Mouse (Mus musculus) adrenal gland, adult 18-20 months (tissue): ENCODE measurements around the gene Adra2c. TPM values are rescaled to one million over a fixed set of nuclear protein-coding genes. Genes with fewer than 3 reads are reported as not detected.

Source experiments
- DNase-seq, 2 experiments: peaks; one replicate each; pipeline ENCODE4 v3.0.0; 2021 to 2022; ENCODE audit warnings: low spot score in 2 of 2
- long read RNA-seq, 2 experiments: library from polyadenylated mRNA; stranded (forward); transcript quantifications; one replicate each; pipeline ENCODE4 v2.0.0; 2021
- total RNA-seq, 2 experiments: library from RNA; stranded (reverse); gene quantifications; 1 replicate in 1 of 2; 2 replicates in 1 of 2; pipeline ENCODE4 v1.2.3; 2021

Gene Adra2c
- total RNA-seq = 1 to 10 TPM in 1 of 2 experiments, under 1 TPM in 1; 0.70 to 1.2 TPM
- long read RNA-seq, experiment 1, partial matches to known transcripts = 0 of 3 reads
- long read RNA-seq, experiment 1, other reads (novel, unspliced or antisense) = 0 of 3 reads
- long read RNA-seq, experiment 2, transcript Adra2c-201 (1 exons, 3,445 nt) = major isoform, 11 of 11 reads
- long read RNA-seq, experiment 2, partial matches to known transcripts = 0 of 11 reads
- long read RNA-seq, experiment 2, other reads (novel, unspliced or antisense) = 0 of 11 reads

DNA sequence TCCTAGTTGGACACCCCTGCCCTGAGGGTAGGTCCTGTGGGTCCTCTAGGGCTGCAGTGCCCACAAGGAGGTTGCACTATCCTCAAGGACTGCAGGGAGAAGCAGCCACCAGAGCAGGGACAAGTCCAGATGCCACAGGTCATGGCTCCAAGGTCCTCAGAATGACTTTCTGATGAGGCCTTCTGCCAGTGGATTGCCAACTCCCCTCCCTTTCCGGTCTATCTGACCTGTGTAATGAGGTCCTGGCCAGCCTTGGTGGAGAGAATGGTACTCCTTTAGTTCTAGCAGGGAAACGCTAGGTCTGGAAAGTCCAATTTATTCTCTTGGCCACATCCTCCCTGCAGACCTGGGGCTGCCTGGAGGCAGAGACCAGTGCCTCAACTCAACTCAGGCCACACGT is at the start of gene Adra2c:
Gene Adra2c, plus strand, starts transcription at position 301 of the 400 bp plus-strand sequence.
- DNase-seq = no peak

DNA sequence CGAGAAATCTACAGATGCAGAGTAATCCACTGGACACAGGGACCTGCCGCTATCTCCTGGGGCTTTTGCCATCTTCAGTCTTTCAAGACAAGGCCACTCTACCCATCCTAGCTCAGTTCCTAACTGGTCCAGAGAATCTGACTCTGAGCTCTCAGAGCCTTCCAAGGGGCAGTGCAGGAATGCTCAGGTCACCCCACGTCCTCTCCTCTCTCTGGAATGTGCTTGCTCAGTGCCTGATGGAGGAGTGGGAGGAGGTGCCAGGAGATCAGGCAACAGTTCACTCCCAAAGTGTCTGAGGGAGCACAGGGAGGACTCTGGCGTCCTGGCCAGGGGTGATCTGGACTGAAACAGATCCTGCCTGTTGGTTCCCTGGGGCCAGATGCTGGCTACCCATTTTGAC is 45.0 kb upstream of the Adra2c start:
- no peak for DNase-seq

DNA sequence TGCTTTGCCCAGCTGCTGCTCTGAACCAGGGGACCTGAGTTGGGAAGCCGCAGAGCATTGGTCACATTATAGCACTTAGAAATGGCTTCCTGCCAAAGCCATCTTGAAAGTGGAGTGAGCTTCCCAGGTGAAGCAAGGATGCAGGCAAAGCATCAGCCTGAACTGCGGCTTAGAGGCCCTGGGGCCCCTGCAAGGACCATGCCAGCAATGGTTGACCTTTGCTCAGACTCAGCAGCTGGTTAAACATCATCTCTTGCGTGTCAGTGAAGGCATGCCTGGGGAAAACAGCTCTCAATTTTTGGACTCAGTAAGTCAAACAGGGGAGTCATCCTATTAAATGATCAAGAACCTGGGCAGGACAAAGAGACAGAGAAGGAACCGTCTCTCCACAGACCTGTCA is 40.4 kb upstream of the Adra2c start:
- no peak for DNase-seq

DNA sequence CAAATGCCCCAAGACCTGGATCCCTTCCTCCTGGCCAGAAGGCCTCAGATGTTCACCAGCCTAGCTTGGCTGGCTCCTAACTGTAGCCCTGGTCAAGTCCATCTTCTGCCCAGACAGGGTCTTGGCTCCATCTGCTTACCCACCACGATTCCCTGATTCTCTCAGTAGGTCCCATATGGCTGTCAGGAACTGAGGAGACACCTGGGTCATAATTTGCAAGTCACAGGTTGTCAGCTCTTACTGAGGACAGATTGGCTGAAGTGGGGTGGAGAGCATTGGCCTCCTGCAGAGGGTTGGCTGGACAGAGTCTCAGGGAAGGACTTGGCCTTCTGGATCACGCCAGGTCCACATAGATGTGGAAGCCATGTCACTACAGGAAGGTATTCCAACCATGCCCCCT is 39.5 kb upstream of the Adra2c start:
- DNase-seq = no peak

DNA sequence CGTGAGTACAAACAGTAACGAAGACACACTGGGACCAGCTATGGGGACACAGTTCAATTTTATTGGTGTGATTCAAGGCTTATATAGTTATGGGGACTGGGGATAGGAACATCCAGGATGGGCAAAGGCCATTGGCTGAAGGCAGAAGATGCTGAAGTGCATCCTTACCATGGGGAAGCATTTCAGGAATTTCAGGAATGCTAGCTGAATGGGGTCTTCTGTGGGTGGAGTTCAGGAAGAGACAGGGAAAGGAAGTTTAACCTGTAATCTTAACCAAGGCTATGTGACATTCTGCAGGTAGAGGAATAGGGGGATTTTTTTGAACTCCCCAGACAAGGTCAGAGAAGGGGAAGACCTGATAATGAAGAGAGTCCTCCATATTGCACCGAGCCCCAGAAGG is 36.6 kb upstream of the Adra2c start:
- no peak for DNase-seq

DNA sequence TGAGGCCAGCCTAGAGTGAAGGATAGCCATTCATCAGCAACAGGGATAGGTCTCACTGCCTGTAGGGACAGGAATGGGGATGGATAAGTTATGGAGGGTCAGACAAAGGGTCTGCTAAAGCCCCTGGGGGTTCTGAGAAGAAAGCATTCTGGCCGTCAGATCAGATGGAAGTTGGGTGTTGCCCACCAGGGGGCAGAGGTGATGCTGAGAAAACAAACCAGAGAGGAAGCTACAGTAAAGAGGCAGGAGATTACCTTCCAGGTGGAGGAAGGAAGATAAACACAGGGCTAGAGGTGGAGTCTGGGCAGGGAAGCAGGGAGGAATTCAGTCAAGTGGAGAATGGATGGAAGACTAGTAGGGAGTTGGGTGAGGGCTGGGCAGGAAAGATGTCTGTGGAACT is 33.9 kb upstream of the Adra2c start:
- DNase-seq = no peak

DNA sequence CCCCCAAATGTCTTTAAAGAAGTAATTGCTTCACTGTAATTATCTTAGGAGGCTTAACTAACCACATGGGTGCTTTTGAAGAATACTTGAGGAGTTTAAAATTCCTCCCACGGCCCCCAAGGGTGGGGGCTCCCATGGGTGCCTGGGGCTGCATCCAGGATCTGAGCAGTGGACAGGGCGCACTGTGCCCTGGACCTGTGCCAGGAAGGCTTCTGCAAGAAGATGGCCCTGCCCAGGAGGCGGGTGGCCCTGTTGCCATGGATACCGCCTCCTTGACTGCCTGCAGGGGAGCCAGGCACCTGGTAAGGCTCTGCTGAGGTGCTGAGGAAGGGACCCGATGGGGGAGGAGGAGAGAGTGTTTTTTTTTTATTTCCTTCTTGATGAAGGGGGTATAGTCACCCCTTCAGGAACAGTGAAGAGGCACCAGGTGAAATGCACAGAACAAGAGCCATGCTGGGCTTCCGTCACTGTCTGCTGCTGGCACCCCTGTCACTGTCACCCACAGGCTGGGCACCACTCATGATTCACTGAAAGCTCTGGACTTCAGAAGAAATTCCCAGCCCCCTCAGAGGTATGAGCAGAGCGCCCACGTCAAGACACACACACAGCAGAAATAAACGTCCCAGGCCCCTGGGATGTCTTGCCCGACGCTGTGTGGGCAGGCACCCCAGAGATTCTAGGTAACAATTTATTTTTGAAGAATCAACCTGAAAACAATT is 32.4 kb upstream of the Adra2c start:
- DNase-seq = no peak

DNA sequence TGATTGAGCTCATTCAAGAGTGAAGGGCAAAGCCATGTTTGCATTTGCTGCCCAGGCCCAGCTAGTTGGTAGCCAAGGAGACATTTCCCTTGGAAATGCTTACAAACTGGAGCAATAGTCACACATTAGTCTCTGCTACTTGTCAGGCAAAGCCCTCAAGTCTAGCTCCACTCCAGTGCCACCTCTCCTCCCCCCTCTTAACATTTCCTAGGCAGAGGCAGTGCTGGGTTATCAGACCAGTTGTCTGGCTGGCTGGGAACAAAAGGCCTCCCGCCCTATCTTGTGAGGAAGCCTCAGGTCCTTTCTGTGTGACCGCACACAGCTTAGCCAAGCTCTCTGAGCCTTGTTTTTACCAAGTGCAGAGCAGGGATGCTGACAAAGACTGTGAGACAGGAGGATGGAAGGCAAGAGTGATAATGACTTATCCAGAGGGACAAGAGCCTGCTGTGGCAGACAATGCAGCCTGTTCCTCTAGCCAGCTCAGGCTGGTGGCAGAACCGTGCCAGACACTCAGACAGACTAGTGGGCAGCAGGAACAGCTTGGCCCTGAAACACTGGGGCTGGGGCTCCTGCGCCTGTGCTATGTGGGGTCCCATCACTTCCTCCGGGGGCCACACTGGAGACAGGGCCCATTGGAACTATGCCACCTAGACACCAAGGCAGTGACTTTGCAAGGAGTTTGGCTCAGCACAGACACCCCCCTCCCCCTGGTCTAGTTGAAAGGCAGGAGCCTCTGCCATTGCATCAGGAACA is 23.0 kb upstream of the Adra2c start:
- DNase-seq = no peak

DNA sequence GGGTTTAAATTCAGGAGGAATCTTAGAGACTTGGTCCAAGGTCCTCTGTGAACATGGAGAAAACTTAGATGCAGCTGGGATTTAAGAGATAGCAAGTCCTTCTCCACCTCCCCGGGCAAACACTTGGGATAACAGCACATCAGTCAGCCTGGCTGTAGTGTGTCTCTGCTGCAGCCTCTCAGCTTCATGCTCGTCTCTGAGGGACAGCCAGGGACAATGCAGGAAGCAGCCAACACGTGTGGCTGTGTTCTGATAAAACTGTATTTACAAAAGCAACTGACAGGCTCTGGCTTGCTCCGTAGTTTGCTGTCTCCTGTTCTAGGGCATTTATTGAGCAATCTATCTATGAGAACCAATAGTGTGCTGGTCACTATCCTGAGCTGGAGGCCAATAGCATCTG is 14.4 kb upstream of the Adra2c start:
- no peak for DNase-seq

DNA sequence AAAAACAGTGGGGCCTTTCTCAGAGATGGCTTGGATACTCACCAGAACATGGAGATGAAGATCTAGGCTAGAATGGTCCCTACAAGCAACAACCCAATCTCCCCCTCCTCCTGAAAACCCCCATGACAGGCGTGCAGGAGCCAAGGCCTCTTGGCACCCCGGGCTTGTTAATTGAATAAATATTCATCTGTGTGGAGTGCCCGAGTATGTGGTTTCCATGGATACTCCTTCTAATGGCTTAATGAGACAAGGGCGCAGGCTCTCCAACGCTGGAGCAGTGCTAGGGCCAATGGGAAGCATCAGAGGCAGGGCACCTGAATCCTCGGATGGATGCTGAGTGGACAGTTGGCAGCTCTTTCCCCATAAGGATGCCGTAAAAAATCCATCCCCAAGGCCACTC is 10.6 kb upstream of the Adra2c start:
- DNase-seq = no peak

DNA sequence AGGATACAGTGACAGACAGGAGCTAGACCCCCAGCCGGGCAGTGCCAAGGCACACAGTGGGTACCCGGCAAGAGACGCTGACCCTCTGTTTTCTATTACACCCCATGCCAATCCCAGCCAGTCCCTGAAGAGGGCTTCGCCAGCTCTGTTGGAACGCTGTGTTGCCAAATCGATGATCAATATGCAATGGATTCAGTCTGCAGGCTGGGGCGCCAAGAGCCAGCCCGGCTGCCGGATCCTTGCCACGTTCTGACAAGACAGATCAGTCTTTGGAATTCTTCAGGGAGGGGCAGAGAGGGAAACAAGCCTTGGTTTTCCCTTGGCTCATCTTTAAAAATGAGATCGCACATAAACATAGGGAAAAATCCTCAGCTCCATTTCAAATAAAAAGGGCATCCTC is 2.8 kb upstream of the Adra2c start:
- DNase-seq = no peak

DNA sequence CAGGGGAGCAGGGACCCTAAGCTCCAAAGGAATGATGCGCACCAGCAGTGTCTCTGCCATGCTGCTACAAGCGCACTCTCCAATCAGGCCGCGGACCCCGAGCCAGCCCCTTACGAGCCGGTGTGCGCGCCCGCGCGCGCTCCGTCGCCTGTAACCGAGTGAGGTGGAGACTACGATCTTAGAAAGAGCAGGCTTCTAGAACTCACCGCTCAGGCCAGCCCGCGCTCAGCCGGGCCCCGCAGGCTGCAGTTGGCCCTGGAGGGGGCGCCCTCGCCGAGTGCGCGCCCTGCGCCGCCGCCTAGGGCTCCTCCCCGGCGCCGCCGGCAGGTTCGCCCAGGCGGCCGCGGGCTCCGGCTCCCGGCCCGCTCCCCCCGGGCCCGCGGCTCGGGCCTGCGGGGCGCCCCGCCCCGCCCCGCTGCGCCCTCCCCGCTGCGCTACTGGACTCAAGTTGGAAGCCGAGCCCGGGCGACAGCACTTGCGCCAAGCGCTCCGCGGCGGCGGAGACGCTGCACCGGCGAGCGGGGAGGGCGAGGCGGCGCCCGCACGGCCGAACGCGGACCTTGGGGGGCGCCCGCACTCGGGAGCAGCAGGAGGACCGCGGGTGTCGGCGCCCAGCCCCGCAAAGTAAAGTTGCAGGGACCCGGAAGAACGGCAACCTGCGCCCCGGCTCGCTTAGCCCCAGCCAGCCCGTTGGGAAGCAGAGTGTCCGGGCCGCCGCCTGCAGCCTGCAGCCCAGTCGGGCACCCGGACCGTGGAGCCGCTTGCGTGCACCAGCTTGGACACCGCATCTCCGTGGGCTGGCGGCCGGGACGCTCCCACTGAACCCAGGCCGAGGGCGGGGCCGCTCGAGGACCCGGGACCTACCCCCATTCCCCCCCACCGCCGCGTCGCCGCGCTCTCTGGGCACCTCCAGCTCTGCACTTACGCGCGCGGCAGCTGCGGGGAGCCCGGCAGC is 899 bp downstream of the Adra2c start:
- peak; percentile 49 to 54 for DNase-seq

DNA sequence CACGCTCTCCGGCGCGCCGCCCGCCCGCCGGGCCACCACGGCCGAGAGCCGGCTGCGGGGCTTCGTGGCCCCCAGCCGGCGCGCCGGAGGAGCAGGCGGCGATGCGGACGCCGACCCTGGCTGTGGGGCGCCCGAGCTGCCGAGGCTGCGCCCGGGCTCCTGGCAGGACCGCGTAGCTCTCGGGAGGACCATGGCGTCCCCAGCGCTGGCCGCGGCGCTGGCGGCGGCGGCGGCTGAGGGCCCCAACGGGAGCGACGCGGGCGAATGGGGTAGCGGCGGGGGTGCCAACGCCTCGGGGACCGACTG is 1.5 kb downstream of the Adra2c start:
- DNase-seq = peak in 1 of 2 experiments; percentile 5

DNA sequence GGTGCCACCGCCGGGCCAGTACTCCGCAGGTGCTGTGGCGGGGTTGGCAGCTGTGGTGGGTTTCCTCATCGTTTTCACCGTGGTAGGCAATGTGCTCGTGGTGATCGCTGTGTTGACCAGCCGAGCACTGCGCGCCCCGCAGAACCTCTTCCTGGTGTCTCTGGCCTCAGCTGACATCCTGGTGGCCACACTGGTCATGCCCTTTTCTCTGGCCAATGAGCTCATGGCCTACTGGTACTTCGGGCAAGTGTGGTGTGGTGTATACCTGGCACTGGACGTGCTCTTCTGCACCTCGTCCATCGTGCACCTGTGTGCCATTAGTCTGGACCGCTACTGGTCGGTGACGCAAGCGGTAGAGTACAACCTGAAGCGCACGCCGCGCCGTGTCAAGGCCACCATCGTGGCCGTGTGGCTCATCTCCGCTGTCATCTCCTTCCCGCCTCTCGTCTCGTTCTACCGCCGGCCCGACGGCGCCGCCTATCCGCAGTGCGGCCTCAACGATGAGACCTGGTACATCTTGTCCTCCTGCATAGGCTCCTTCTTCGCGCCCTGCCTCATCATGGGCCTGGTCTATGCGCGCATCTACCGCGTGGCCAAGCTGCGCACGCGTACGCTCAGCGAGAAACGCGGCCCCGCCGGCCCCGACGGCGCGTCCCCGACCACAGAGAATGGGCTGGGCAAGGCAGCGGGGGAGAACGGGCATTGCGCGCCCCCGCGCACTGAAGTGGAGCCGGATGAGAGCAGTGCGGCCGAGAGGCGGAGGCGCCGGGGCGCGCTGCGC is 2.1 kb downstream of the Adra2c start:
- peak in 1 of 2 experiments; percentile 21 for DNase-seq

DNA sequence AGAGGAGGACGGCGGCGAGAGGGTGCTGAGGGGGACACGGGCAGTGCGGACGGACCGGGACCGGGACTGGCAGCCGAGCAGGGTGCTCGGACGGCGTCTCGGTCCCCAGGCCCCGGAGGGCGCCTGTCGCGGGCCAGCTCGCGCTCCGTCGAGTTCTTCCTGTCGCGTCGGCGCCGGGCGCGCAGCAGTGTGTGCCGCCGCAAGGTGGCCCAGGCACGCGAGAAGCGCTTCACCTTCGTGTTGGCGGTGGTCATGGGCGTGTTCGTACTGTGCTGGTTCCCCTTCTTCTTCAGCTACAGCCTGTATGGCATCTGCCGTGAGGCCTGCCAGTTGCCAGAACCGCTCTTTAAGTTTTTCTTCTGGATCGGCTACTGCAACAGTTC is 2.7 kb downstream of the Adra2c start:
- no peak for DNase-seq

DNA sequence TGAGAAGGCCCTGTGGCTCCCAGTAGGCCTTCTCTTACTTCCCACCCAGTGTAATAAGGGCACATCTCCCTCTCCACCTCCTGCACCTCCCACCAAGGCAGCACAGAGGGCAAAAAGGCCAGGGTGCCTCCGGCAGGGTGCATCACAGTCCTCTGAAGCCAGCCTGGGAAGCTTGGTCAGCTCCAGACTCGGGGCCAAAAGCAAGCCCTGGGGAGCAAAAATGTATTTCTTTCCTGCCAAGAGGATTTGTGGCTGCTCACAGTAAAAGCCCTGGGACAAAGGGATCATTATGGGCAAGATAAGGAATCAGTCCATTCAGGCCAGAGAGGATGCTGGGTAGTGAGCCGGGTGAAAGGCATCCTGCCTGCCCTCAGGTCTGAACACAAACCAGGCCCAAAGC is 7.2 kb downstream of the Adra2c start:
- DNase-seq = no peak

DNA sequence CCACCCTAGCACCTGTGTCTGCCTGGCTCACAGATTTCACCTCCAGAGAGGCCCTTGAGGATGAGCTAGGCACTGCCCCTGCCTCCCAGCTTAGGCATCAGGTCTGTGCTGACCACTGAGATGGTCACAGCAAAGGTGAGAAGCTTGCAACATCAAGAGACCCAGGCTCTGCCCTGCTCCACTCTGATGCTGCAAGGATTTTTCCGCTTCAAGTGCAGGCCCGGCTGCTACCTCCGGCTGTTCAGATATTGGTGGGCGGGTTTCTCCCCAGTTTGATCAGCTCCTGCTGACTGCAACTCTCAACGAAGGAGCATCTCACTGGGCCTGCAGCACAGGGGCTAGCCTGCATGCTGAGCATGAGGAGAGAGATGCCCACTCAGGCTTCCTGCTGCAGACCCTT is 8.1 kb downstream of the Adra2c start:
- DNase-seq = no peak

DNA sequence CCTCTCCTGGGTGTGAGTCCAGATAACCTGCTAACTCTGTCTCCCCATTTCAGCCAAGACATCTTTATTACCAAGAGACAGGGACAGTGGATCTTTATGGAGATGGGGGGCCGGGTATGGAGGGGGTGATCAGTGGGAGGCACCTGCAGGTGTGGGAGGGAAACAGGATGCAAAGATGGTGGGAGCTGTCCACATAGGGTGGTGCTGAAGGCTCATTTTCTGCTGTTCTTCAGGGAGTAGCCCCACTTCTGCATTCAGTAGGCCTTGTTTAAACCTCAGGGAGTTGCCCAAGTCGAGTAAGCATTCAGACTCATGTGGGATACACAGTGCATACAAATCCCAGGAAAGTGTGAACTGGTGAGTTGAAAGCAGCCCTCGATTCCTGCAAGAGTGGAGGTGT is 21.5 kb downstream of the Adra2c start:
- DNase-seq = peak in 1 of 2 experiments; percentile 15

DNA sequence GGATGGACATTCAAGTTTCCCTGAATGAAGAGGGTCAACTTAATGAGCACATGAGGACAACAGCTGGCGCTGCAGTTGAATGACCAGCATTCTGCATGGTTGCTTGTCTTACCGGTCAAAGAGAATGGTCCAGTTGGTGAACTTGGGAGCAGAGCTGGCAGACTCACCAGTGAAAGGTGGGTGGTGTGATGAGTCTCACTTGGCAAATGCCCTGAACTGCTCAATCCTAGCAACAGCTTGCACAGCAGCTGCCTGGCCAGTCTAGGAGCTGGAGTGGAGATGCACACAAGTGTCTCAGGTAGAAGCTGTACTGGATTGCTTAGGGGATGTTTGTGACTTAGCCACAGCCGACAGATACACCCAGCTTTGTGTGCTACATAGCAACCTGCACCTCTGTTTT is 26.1 kb downstream of the Adra2c start:
- no peak for DNase-seq

DNA sequence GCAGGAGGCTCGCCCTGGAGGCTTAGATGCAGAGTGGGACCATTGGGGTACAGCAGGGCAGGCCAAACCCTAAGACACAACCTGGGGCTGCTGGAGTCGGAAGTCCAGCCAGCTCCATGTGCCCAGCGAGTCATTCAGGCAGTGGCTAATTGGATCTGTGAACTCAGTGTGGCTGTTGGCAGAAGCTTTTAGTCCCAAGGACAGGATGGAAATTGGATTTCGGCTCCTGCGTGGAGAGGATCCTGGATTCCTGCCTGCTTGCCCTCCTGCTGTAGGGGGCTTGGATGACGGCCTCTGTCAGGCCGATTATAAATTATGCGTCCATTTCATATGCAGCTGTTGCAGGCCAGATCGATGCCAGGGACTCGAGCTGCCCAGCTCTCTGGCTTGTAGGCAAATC is 27.2 kb downstream of the Adra2c start:
- no peak for DNase-seq

DNA sequence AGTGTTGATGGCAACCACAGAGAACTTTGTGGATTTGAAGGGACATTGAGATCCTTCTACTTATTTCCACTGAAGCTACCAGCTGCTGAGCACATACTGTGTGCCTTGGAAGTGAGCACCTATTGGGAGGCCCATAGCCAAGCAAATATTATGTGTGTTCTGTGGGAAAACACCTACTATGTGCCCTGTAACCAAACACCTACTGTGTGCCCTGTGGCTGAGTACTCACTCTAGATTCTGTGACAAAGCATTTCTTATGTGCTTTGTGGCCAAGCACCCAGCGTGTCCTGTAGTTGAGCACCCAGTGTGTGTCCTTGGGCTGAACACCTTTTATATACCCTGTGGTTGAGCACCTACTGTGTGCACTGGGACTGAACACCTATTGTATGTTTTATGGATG is 28.6 kb downstream of the Adra2c start:
- DNase-seq = no peak
